Mouse (Mus musculus): ENCODE data around the gene Naif1.

Naif1 gene

DNA sequence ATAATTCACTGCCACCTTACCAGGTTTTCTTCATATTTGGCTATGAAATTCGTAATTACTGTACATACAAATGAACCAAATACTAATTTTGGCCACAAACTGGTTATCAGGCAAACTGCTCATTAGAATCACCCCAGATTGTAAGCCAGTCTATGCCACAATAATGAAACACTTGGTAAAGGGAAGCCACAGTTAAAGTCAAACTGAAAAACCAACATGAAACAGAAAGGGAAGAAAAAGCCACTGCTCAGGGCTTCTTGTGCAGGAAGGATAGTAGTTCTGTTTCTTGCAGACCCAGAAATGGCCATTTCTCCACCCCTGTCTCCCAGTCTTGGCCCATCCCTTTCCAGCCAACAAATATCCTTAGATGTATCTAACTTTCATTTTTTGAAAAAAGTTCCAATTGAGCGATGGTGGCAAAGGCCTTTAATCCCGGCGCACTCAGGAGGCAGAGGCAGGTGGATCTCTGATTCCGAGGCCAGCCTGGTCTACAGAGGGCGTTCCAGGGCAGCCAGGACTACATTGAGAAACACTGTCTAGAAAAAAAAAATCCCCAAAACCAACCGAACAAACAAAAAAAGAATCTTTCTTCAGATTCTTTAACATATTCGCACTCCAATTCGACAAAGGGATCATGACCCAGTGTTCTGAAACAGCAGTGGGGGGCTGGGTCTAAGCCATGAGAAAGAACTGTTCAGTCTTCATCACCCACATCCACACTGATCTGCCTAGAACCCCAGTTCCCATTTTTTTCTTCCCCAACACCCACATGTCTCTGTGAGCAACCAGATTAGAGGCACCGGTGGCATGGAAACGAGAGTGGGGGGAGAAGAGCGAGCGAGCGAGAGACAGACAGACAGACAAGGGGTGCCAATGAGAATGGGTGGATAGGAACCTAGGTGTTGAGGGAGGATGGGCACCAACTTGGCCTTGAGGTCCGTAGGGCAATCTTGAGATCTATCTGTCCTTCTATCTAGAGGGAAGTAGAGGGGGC is at the start of gene Naif1:
TSS of gene Naif1 (plus strand) at position 697 of the 994 bp plus-strand sequence.
- in situ Hi-C loops (cut with MboI, MseI), result no loop called here

GRCm38 (mm10) chr2:32404663-32405062 is 45.6 kb upstream of the Naif1 start:
- in situ Hi-C loops (cut with MboI, MseI), result loop anchor here (5.0 kb wide), 1 partner anchor 83 kb away; no protein-coding TSS in a partner anchor

- in situ Hi-C loops (cut with MboI, MseI), result loop anchor here (5.0 kb wide), 1 partner anchor 80 kb away; no protein-coding TSS in a partner anchor
Measured at GRCm38 (mm10) chr2:32407144-32407824, 43.0 kb upstream of the Naif1 start.

- in situ Hi-C loops (cut with MboI, MseI), result loop anchor here (5.0 kb wide), 1 partner anchor 79 kb away; no protein-coding TSS in a partner anchor
Measured at GRCm38 (mm10) chr2:32408429-32409424, 41.5 kb upstream of the Naif1 start.

- in situ Hi-C loops (cut with MboI, MseI), result no loop called here
Measured at GRCm38 (mm10) chr2:32411407-32411806, 38.9 kb upstream of the Naif1 start.

DNA sequence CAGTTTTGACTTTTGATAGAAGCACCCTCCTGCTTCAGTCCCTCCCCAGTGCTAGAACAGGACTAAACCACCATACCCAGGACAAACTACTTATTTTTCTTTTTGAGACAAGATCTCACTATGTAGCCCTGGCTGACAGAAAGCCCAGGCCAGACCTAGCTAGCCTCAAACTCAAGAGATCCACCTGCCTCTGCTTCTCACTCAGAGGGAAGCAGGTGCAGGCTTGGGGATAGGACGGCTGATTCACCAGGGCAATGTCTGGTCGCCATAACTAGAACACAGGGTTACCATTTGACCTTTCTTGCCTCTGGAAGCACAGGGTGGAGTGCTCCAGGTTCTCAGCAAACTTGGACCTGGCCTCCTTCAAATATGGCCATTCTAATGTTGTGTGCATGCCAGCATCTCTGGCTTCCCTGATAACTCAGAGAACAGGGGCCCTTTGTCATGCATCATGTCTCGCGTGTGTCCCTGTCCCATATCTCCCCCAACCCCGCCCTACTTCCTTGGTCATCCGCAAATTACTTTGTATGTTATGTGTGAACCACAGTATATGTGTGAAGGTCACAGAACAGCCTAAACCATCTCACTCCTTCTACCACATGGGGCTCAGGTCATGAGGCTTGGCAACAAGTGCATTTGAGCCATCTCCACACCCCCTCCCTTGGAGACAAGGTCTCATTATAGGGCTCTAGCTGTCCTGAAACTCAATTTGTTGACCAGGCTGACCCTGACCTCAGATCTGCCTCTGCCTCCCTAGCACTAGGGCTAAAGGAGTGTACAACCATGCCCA is 37.3 kb upstream of the Naif1 start:
- in situ Hi-C loops (cut with MboI, MseI), result no loop called here

DNA sequence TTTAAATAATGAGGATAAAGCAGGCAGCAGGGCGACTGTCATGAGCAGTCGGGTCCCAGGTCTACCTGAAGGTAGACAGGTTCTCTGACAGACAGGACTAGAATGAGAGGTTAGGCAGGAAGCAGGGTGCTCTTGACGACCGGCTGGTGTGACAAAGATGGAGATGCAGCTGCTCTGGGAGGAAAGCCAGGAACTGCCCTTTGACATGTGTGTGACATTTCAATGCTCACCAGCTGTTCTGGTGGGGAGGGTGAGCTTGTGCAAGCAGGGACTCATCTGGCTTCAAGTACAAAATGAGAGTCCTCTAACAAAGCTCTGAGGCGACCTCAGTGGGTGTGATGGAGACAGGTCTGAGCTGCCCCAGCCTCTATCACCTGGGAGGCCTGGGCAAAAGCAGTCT is 36.3 kb upstream of the Naif1 start:
- in situ Hi-C loops (cut with MboI, MseI), result no loop called here

DNA sequence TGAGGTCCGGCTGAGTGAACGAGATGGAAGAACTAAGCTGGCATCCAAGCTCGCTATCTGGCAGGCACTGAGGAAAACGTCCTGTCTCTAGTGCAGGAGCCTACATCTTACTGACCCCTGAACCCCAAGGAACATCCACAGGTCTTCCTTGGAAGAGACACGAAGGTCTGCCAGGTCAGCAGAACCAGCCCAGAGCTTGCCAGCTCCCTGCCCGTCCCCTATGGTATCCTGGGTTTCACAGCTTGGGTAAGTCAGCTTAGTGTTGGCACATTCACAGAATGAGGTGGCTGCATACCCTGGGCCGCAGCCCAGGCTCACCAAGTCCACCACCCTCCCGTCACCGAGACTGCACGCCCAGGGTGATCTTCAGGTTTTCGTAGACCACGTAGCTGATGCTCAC is 34.5 kb upstream of the Naif1 start:
- in situ Hi-C loops (cut with MboI, MseI), result no loop called here

GRCm38 (mm10) chr2:32416556-32416955 is 33.7 kb upstream of the Naif1 start:
- in situ Hi-C loops (cut with MboI, MseI), result no loop called here

DNA sequence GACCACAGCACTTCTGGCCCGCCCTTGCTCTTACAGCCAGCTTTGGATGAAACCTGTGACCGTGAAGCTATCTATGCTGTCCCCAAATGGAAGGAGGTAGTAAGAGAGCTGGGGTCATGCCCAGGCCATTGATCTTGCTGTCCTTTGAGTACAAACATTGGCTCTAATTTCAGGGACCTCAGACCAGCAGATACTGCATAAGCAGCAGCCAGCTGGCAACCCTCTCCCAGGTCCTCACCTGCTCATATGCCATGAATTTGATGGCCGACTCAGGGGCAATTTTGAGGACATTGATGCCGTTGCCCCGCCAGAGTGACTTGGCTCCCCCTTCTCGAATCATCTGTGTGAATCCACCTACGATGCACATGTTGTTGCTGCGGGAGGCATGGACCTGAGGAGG is 32.8 kb upstream of the Naif1 start:
- in situ Hi-C loops (cut with MboI, MseI), result no loop called here

GRCm38 (mm10) chr2:32418430-32419151 is 31.7 kb upstream of the Naif1 start:
- in situ Hi-C loops (cut with MboI, MseI), result no loop called here

GRCm38 (mm10) chr2:32419359-32419758 is 30.9 kb upstream of the Naif1 start:
- in situ Hi-C loops (cut with MboI, MseI), result no loop called here

- in situ Hi-C loops (cut with MboI, MseI), result no loop called here
Measured at GRCm38 (mm10) chr2:32420066-32420608, 30.1 kb upstream of the Naif1 start.

DNA sequence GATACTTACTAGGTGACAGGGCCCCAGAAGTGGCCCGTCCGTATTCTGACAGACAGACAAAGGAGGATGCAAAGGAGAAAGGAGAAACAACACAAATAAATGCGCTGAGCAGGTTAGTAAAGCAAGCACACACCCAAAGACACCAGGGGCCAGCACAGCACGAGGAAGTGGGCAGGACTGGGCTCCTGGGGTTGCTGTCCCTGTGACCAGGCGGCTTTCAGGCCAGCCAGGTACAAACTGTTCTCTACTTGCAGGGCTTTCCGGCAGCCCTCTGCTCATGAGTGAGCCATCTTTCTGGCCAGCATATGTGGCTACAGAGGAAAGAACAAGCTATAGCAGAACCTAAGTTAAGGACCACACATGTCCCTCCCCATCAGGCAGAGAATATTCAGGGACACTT is 29.6 kb upstream of the Naif1 start:
- in situ Hi-C loops (cut with MboI, MseI), result no loop called here

DNA sequence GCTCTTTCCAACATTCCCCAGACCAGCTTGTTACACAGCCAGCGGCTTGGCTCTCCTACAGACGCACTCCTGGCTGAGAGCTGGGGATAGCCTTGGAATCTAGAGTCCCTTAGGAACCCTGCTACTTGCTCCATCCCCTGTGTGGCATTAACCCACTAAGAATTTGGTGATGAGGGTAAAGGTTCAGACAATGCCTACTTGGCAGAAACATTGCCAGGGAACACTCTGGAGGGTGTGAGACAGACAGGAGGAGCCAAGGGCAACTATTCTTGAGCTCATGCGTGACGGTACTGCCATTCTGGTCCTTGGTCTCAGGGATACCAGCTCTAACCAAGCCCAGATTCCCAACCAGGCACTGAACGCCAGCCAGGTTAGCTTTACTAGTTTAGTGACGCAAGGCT is 28.4 kb upstream of the Naif1 start:
- in situ Hi-C loops (cut with MboI, MseI), result no loop called here

DNA sequence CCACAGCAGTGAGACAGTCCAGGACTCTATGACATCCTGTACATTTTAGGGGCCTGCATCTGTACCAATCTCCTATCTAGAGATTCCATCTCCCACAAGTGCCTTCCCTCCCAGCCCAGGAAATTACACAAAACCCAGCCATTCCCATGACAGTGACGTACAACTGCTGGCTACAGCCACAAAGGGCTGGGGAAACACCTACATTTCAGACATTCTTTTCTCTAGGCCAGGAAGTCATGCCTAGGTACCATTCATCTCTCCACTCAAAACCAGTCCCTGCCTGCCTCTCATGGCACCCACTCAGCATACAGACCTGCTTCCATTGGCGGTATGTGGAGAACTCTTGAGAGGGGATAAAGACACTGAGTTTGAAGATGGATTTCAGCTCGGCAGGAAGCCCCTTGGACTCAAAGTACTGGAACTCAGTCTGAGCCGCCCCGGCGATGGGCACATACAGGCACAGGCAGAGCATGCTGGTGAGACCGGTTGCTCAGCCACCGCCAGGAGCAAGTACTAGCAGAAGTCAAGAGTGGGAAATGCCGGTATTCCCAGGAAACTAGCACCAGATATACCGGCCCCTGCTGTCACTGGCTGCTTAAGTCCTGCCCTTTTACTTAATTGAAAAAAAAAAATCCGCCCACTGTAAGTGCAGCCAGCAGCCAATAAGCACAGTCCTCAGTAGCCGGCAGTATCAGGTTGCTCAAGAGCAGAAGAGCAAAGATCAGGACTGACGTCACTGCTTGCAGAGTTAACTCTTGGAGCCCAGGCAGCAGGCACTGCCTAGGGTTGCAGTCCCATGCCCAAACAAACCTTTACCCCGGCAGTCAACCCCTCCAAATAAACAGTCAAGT is 26.6 kb upstream of the Naif1 start:
- in situ Hi-C loops (cut with MboI, MseI), result no loop called here

DNA sequence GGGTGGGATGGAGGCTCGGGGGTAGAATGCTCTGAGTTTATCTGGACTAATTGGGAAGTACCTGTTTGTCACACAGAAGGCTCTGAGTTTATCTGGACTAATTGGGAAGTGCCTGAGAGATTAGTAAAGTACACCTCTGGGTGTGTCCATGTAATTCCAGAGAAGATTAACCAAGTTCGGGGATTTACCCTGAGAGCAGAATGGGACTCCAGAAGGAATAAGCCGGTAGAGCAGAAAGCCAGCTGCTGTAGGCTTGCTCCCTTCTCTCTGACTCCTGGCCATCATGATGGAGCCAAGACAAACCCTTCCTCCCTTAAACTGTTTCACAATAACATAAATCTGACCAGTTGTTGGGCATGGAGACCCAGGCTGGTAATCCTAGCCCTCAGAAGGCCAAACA is 25.5 kb upstream of the Naif1 start:
- in situ Hi-C loops (cut with MboI, MseI), result no loop called here

DNA sequence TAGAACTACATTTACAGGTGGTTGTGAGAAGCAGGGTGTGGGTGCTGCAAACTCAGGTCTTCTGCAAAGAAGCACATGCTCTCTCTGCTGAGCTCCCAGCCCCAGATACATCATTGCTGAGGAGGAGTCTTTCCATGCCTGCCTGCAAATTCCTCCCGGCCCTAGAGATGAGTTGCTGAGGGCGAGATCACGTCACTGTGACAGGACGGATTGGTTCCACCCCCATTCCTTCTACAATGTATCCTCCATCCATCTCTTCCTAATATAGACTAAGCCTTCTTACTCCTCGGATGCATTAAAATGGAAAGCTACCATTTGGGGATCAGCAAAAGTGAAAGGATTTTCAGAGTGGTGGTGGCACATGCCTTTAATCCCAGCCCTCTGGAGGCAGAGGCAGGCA is 24.7 kb upstream of the Naif1 start:
- in situ Hi-C loops (cut with MboI, MseI), result no loop called here

GRCm38 (mm10) chr2:32426141-32426540 is 24.1 kb upstream of the Naif1 start:
- in situ Hi-C loops (cut with MboI, MseI), result no loop called here

Data from T-helper 2 cell (primary cell).